Mouse (Mus musculus): ENCODE results near the gene Car7. TPM values are rescaled to one million over a fixed set of nuclear protein-coding genes. Genes with fewer than 3 reads are reported as not detected.
"Not testable (repeated sequence)": the region's sequence is repeated elsewhere in the genome, so short reads cannot be mapped to it uniquely, and the experiment has no call there.

Gene Car7
- polyA plus RNA-seq, 1 experiment from 2014 or later: 2.3 TPM

- Histone ChIP-seq H3K27ac (replicated peaks) (no peak overlapping the region), H3K4me1 (replicated peaks) (peaks cover 6% of the 10 kb centered on the region), H3K4me3 (peak overlapping the region; percentile 40), H3K9me3 (no peaks in the 10 kb centered on the region), H3K9ac (peak overlapping the region; percentile 64), H3K36me3 (no peaks in the 10 kb centered on the region), H3K4me2 (peak overlapping the region; percentile 67), H3K27me3 (no peaks in the 10 kb centered on the region; the same call in 1 of the 2 replicates)
- peak; percentile 79 for ATAC-seq (ENCODE audit: low read depth)
- WGBS: 5% methylated on average over 26 of the region's 26 CpGs
Observed at GRCm38 (mm10) chr8:104570436-104571343, 36.2 kb downstream of the Car7 start.

DNA sequence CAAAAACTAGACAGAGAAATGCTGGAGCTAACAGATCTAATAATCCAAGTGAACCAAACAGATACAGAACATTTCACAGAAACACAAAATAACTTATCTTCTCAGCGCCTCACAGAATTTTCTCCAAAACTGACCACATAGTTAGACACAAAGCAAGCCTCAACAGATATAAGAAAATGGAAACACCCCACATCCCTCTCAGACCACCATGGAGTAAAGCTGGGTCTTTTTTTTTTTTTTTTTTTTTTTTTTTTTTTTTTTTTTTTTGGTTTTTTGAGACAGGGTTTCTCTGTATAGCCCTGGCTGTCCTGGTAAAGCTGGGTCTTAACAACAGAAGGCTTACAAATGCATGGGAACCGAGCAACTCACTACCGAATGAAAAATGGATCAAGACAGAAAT is 42.3 kb downstream of the Car7 start:
- Histone ChIP-seq H3K4me1 (replicated peaks) (no peaks in the 10 kb centered on the region), H3K9me3 (no peaks in the 10 kb centered on the region), H3K4me2 (no peak overlapping the region), H3K9ac (no peak overlapping the region), H3K27me3 (no peaks in the 10 kb centered on the region; the same call in 1 of the 2 replicates), H3K4me3 (no peak overlapping the region), H3K27ac (replicated peaks) (no peak overlapping the region), H3K36me3 (no peaks in the 10 kb centered on the region)
- 88% methylated on average over 3 of the region's 3 CpGs for WGBS
- no peak for ATAC-seq (ENCODE audit: low read depth)

DNA sequence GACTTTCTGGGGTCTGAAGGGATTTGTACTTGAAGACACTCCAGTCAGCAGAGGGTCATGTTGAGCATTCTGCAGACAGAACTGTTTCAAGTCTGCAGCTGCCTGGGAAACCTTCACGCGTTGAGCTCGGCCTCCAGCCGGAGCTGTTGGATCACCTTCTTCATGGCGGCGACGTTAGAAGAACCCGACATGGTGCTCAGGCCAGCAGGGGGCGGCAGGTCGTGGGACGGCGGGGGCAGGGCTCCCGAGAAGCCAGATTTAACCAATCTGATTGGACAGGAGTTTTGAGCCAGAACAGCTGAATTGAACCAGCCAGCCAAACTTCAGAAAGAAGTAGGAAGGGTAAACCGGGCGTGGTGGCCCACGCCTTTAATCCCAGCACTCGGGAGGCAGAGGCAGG is 43.1 kb downstream of the Car7 start:
- H3K4me2 ChIP-seq; H3K27me3 ChIP-seq; H3K4me1 ChIP-seq (replicated peaks); H3K27ac ChIP-seq (replicated peaks); ATAC-seq (ENCODE audit: low read depth); H3K4me3 ChIP-seq; H3K9ac ChIP-seq; H3K9me3 ChIP-seq; H3K36me3 ChIP-seq: not testable (repeated sequence)
- WGBS: 81% methylated on average over 17 of the region's 17 CpGs

GRCm38 (mm10) chr8:104584522-104584921 is 50.0 kb downstream of the Car7 start:
- H3K27ac ChIP-seq (replicated peaks): no peak overlapping the region
- 80% methylated on average over 1 of the region's 1 CpGs for WGBS
- H3K9me3 ChIP-seq: peaks cover 10% of the 10 kb centered on the region; the same call in 1 of the 2 replicates
- no peak overlapping the region for H3K9ac ChIP-seq
- no peaks in the 10 kb centered on the region for H3K27me3 ChIP-seq
- H3K4me3 ChIP-seq: no peak overlapping the region
- no peaks in the 10 kb centered on the region for H3K36me3 ChIP-seq
- ATAC-seq (ENCODE audit: low read depth): no peak
- H3K4me1 ChIP-seq (replicated peaks): no peaks in the 10 kb centered on the region
- no peak overlapping the region for H3K4me2 ChIP-seq

DNA sequence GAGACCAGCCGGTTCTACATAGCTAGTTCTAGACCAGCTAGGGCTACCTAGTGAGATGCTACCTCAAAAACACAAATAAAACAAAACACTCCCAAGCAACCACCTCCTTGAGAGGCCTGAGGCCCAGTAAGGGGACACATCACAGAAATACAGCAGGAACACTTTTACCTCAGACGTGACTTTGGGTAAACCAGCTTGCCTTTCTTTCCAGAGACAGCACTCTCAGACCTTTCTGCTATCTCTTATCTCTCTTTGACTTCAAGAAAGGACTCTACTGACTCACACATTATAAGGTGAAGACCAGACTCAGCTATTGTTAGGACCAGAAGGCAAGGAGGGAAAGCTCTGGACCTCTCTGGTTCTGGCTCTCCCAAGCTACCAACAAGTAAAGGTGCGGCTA is 55.8 kb downstream of the Car7 start:
- Histone ChIP-seq H3K27ac (replicated peaks) (no peak overlapping the region), H3K4me3 (no peak overlapping the region), H3K36me3 (peaks cover 19% of the 10 kb centered on the region), H3K9ac (no peak overlapping the region), H3K4me1 (replicated peaks) (peaks cover 15% of the 10 kb centered on the region), H3K27me3 (no peaks in the 10 kb centered on the region), H3K4me2 (no peak overlapping the region), H3K9me3 (no peaks in the 10 kb centered on the region)
- WGBS: 94% methylated on average over 3 of the region's 3 CpGs
- no peak for ATAC-seq (ENCODE audit: low read depth)

- ATAC-seq (ENCODE audit: low read depth): peak; percentile 98
- Histone ChIP-seq H3K9ac (peak within 1 kb of the TSS; percentile 81), H3K4me3 (peak within 1 kb of the TSS; percentile 72), H3K27me3 (no peaks in the 10 kb centered on the region), H3K4me1 (replicated peaks) (peaks cover 15% of the 10 kb centered on the region), H3K4me2 (peak within 1 kb of the TSS; percentile 88), H3K27ac (replicated peaks) (peak within 1 kb of the TSS; percentile 90), H3K9me3 (no peaks in the 10 kb centered on the region), H3K36me3 (peaks cover 26% of the 10 kb centered on the region)
- under 1% methylated on average over 44 of the region's 44 CpGs for WGBS
Observed at GRCm38 (mm10) chr8:104591133-104591834, 56.8 kb downstream of the Car7 start, which contains the start of gene Pdp2. TSS of gene Pdp2 (plus strand) at chr8:104591451.

- Histone ChIP-seq H3K36me3 (peaks cover 32% of the 10 kb centered on the region), H3K4me1 (replicated peaks) (peaks cover 15% of the 10 kb centered on the region), H3K9me3 (no peaks in the 10 kb centered on the region), H3K9ac (peak overlapping the region; percentile 81), H3K4me2 (peak overlapping the region; percentile 88), H3K27ac (replicated peaks) (peak overlapping the region; percentile 90), H3K27me3 (no peaks in the 10 kb centered on the region), H3K4me3 (peak overlapping the region; percentile 72)
- 1% methylated on average over 9 of the region's 9 CpGs for WGBS
- ATAC-seq (ENCODE audit: low read depth): no peak
Observed at GRCm38 (mm10) chr8:104591856-104592255, 57.4 kb downstream of the Car7 start.

- ATAC-seq (ENCODE audit: low read depth): no peak
- Histone ChIP-seq H3K9me3 (no peaks in the 10 kb centered on the region), H3K4me2 (peak overlapping the region; percentile 88), H3K9ac (no peak overlapping the region), H3K27me3 (no peaks in the 10 kb centered on the region), H3K4me1 (replicated peaks) (peaks cover 15% of the 10 kb centered on the region), H3K36me3 (peaks cover 33% of the 10 kb centered on the region), H3K27ac (replicated peaks) (no peak overlapping the region), H3K4me3 (0 out of 2 replicates have a peak overlapping the region, but pooled peaks have one; percentile 72)
- 77% methylated on average over 6 of the region's 6 CpGs for WGBS
Observed at GRCm38 (mm10) chr8:104592566-104592965, 58.1 kb downstream of the Car7 start.

DNA sequence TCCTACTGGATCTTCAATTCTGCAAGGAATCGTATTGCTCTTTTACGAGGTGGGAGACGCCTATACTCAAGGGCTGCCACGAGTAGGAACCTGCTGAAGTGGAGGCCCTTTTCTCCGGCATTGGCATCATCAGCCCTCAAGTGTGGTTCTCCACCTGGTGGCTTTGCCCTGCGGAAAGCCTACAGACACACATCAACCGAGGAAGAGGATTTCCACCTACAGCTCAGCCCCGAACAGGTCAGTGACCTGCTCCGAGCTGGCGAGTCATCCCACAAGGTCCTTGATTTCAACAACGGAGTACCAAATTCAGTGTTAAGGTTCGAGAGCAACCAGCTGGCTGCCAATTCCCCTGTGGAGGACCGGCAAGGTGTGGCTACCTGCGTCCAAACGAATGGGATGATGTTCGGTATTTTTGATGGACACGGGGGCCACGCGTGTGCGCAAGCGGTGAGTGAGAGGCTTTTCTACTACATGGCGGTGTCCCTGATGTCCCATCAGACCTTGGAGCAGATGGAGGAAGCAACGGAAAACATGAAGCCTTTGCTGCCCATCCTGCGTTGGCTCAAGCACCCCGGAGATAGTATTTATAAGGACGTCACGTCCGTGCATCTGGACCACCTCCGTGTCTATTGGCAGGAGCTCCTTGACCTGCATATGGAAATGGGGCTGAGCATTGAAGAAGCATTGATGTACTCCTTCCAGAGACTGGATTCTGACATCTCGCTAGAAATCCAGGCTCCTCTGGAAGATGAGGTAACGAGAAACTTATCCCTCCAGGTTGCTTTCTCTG is 59.2 kb downstream of the Car7 start:
- WGBS: 94% methylated on average over 31 of the region's 31 CpGs
- Histone ChIP-seq H3K27me3 (no peaks in the 10 kb centered on the region), H3K4me1 (replicated peaks) (peaks cover 15% of the 10 kb centered on the region), H3K9ac (no peak overlapping the region), H3K36me3 (peaks cover 36% of the 10 kb centered on the region), H3K4me3 (no peak overlapping the region), H3K4me2 (no peak overlapping the region), H3K27ac (replicated peaks) (no peak overlapping the region), H3K9me3 (no peaks in the 10 kb centered on the region)
- no peak for ATAC-seq (ENCODE audit: low read depth)

GRCm38 (mm10) chr8:104594611-104595362 is 60.3 kb downstream of the Car7 start:
- no peak overlapping the region for H3K4me3 ChIP-seq
- peaks cover 36% of the 10 kb centered on the region for H3K36me3 ChIP-seq
- no peak overlapping the region for H3K9ac ChIP-seq
- no peaks in the 10 kb centered on the region for H3K9me3 ChIP-seq
- no peak overlapping the region for H3K4me2 ChIP-seq
- peaks cover 15% of the 10 kb centered on the region for H3K4me1 ChIP-seq (replicated peaks)
- no peak for ATAC-seq (ENCODE audit: low read depth)
- 93% methylated on average over 19 of the region's 19 CpGs for WGBS
- H3K27ac ChIP-seq (replicated peaks): no peak overlapping the region
- no peaks in the 10 kb centered on the region for H3K27me3 ChIP-seq

DNA sequence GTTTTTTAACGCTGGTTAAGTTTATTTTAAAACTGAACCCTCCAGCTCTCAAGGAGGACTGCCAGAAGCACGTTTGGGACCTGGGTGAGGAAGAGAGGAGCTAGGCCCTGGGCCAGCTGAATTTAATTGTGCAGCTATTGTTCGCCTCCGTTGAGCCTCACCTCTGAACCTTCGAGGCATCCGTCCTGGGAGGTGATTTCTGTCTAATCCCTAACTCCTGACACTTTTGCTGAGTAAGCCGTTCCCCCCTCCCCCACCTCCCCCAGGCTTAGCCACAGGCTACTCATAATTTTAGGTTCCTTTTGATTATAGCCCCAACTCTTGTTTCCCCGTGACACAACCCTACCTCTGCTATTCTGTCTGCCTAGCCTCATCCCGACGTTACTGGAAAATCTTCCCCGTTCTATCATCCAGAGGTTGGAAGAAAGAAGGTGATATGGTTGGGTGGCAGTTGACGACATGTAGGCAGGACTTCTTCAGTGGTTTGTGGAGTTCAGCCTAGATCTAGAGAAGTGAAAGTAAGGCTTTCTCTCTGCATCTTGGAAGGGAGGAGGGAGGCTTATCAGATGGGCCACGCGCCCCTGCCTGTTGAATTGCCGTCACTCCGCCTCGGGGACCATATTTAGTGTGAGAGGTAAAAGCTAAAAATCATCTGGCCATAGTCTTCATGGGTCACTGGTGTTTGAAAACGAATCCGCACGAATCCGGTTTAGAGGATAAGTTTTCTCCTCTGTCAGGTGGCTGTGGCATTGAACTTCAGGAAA is 61.5 kb downstream of the Car7 start:
- no peak overlapping the region for H3K4me2 ChIP-seq
- no peaks in the 10 kb centered on the region for H3K27me3 ChIP-seq
- H3K27ac ChIP-seq (replicated peaks): no peak overlapping the region
- H3K36me3 ChIP-seq: peaks cover 36% of the 10 kb centered on the region
- 86% methylated on average over 21 of the region's 21 CpGs for WGBS
- no peak for ATAC-seq (ENCODE audit: low read depth)
- H3K9me3 ChIP-seq: no peaks in the 10 kb centered on the region
- peaks cover 11% of the 10 kb centered on the region for H3K4me1 ChIP-seq (replicated peaks)
- H3K4me3 ChIP-seq: no peak overlapping the region
- no peak overlapping the region for H3K9ac ChIP-seq
